Mouse (Mus musculus): ENCODE results near the gene Hpse2.

- TF ChIP-seq POLR2A (IDR thresholded peaks at IDR 0.05; ENCODE audit: control insufficient read depth, extremely low read depth, insufficient read depth, low read length, poor library complexity) (no peak), CTCF (IDR thresholded peaks at IDR 0.05; ENCODE audit: borderline replicate concordance, control insufficient read depth, extremely low read depth, insufficient read depth, low read length, poor library complexity) (no peak)
Observed at GRCm38 (mm10) chr19:42832251-42832650, 555.9 kb downstream of the Hpse2 start.

Measured in thymus, adult 2 months (tissue).